Mouse (Mus musculus) left cerebral cortex, postnatal 25 days (tissue): ENCODE measurements at regions not wholly inside any gene's neighbourhood (a gene's known extent, or its start where the extent isn't known, plus 50 kb on each side); places are given as distances from the start of the nearest gene placed in this dataset.

ENCODE experiments used
- DNase-seq, 2 experiments: peaks; one replicate each; pipeline ENCODE4 v3.0.0; 2022; ENCODE audit warnings: low spot score in 2 of 2, mixed read lengths in 1 of 2
- intact Hi-C: fragments of 180-260 bp; cut with DNase I; formaldehyde crosslinking; loops from one replicate; pipeline ENCODE4 v1.15.1; 2025

- no peak for DNase-seq
- intact Hi-C loops = no loop called here
These were observed 114.9 kb upstream of the Lpar1 start for GRCm38 (mm10) chr4:58668368-58669153.

- intact Hi-C loops = no loop called here
- no peak for DNase-seq
These were observed 110.0 kb upstream of the Lpar1 start for GRCm38 (mm10) chr4:58663628-58664205.

GRCm38 (mm10) chr4:58661781-58662293 is 108.1 kb upstream of the Lpar1 start:
- no peak for DNase-seq
- intact Hi-C loops = no loop called here

- no peak for DNase-seq
- intact Hi-C loops = no loop called here
These were observed 106.8 kb upstream of the Lpar1 start for GRCm38 (mm10) chr4:58660511-58660910.

GRCm38 (mm10) chr4:58658206-58658605 is 104.5 kb upstream of the Lpar1 start:
- intact Hi-C loops = no loop called here
- no peak for DNase-seq

GRCm38 (mm10) chr4:58647761-58648295 is 94.1 kb upstream of the Lpar1 start:
- DNase-seq = no peak
- intact Hi-C loops = no loop called here

GRCm38 (mm10) chr4:58646821-58647220 is 93.1 kb upstream of the Lpar1 start:
- intact Hi-C loops = no loop called here
- no peak for DNase-seq

GRCm38 (mm10) chr4:58643371-58643770 is 89.7 kb upstream of the Lpar1 start:
- intact Hi-C loops = no loop called here

GRCm38 (mm10) chr4:58642236-58642635 is 88.5 kb upstream of the Lpar1 start:
- peak; percentile 16 to 65 for DNase-seq
- intact Hi-C loops = no loop called here

More at GRCm38 (mm10) chr4:58643371-58643770, 89.7 kb upstream of the Lpar1 start:
- no peak for DNase-seq

GRCm38 (mm10) chr4:58632696-58633095 is 79.0 kb upstream of the Lpar1 start:
- intact Hi-C loops = no loop called here
- no peak for DNase-seq

GRCm38 (mm10) chr4:58631415-58631814 is 77.7 kb upstream of the Lpar1 start:
- intact Hi-C loops = no loop called here
- DNase-seq = no peak

GRCm38 (mm10) chr4:58627021-58627420 is 73.3 kb upstream of the Lpar1 start:
- no peak for DNase-seq
- intact Hi-C loops = no loop called here

GRCm38 (mm10) chr4:58624059-58624458 is 70.4 kb upstream of the Lpar1 start:
- DNase-seq = no peak
- intact Hi-C loops = no loop called here

GRCm38 (mm10) chr4:58620641-58621040 is 66.9 kb upstream of the Lpar1 start:
- intact Hi-C loops = no loop called here
- no peak for DNase-seq

GRCm38 (mm10) chr4:58617261-58617660 is 63.6 kb upstream of the Lpar1 start:
- DNase-seq = no peak
- intact Hi-C loops = no loop called here

- no peak for DNase-seq
- intact Hi-C loops = no loop called here
These were observed 59.8 kb upstream of the Lpar1 start for GRCm38 (mm10) chr4:58613536-58613935.

GRCm38 (mm10) chr4:58613022-58613421 is 59.3 kb upstream of the Lpar1 start:
- intact Hi-C loops = no loop called here
- DNase-seq = no peak

GRCm38 (mm10) chr4:58607491-58607890 is 53.8 kb upstream of the Lpar1 start:
- peak in 1 of 2 experiments; percentile 27 for DNase-seq
- intact Hi-C loops = no loop called here

GRCm38 (mm10) chr4:58605941-58606340 is 52.2 kb upstream of the Lpar1 start:
- no peak for DNase-seq
- intact Hi-C loops = no loop called here
